Mouse (Mus musculus): ENCODE data around the gene D10Wsu102e.
A peak's percentile ranks its signal among the peaks of the same experiment; 100 is the strongest.
"Not testable (repeated sequence)": the region's sequence is repeated elsewhere in the genome, so short reads cannot be mapped to it uniquely, and the experiment has no call there.

The D10Wsu102e gene

GRCm38 (mm10) chr10:83385330-83385910 lies 25.4 kb downstream of the D10Wsu102e start:
- DNase-seq (ENCODE audit: low spot score in 2 of 2): no peak

- no peak for DNase-seq (ENCODE audit: low spot score in 2 of 2)
Measured at GRCm38 (mm10) chr10:83397336-83397735, 37.3 kb downstream of the D10Wsu102e start.

GRCm38 (mm10) chr10:83400896-83401295 lies 40.9 kb downstream of the D10Wsu102e start:
- not testable (repeated sequence) for DNase-seq (ENCODE audit: low spot score in 2 of 2)

- no peak for DNase-seq (ENCODE audit: low spot score in 2 of 2)
Measured at GRCm38 (mm10) chr10:83405031-83405430, 45.0 kb downstream of the D10Wsu102e start.

- no peak for DNase-seq (ENCODE audit: low spot score in 2 of 2)
Measured at GRCm38 (mm10) chr10:83405711-83406110, 45.7 kb downstream of the D10Wsu102e start.

GRCm38 (mm10) chr10:83407141-83407540 lies 47.1 kb downstream of the D10Wsu102e start:
- no peak for DNase-seq (ENCODE audit: low spot score in 2 of 2)

GRCm38 (mm10) chr10:83418466-83418865 lies 58.4 kb downstream of the D10Wsu102e start:
- DNase-seq (ENCODE audit: low spot score in 2 of 2): not testable (repeated sequence)

- DNase-seq (ENCODE audit: low spot score in 2 of 2): no peak
Measured at GRCm38 (mm10) chr10:83448582-83448981, 88.6 kb downstream of the D10Wsu102e start.

- DNase-seq (ENCODE audit: low spot score in 2 of 2): no peak
Measured at GRCm38 (mm10) chr10:83457531-83457930, 97.5 kb downstream of the D10Wsu102e start.

- DNase-seq (ENCODE audit: low spot score in 2 of 2): no peak
Measured at GRCm38 (mm10) chr10:83475226-83475625, 115.2 kb downstream of the D10Wsu102e start.

- no peak for DNase-seq (ENCODE audit: low spot score in 2 of 2)
Measured at GRCm38 (mm10) chr10:83477286-83477685, 117.3 kb downstream of the D10Wsu102e start.

- no peak for DNase-seq (ENCODE audit: low spot score in 2 of 2)
Measured at GRCm38 (mm10) chr10:83490506-83490905, 130.5 kb downstream of the D10Wsu102e start.

- DNase-seq (ENCODE audit: low spot score in 2 of 2): no peak
Measured at GRCm38 (mm10) chr10:83497321-83497720, 137.3 kb downstream of the D10Wsu102e start.

- peak in 1 of 2 experiments; percentile 9 for DNase-seq (ENCODE audit: low spot score in 2 of 2)
Measured at GRCm38 (mm10) chr10:83508962-83509660, 149.1 kb downstream of the D10Wsu102e start.

- DNase-seq (ENCODE audit: low spot score in 2 of 2): no peak
Measured at GRCm38 (mm10) chr10:83511304-83511703, 151.3 kb downstream of the D10Wsu102e start.

GRCm38 (mm10) chr10:83513736-83514135 lies 153.7 kb downstream of the D10Wsu102e start:
- DNase-seq (ENCODE audit: low spot score in 2 of 2): no peak

- DNase-seq (ENCODE audit: low spot score in 2 of 2): no peak
Measured at GRCm38 (mm10) chr10:83520990-83521389, 161.0 kb downstream of the D10Wsu102e start.

- DNase-seq (ENCODE audit: low spot score in 2 of 2): not testable (repeated sequence)
Measured at GRCm38 (mm10) chr10:83524238-83524637, 164.2 kb downstream of the D10Wsu102e start.

- no peak for DNase-seq (ENCODE audit: low spot score in 2 of 2)
Measured at GRCm38 (mm10) chr10:83530384-83530967, 170.5 kb downstream of the D10Wsu102e start.

- peak in 1 of 2 experiments; percentile 24 for DNase-seq (ENCODE audit: low spot score in 2 of 2)
Measured at GRCm38 (mm10) chr10:83533258-83533909, 173.4 kb downstream of the D10Wsu102e start.

- peak; percentile 47 to 72 for DNase-seq (ENCODE audit: low spot score in 2 of 2)
Measured at GRCm38 (mm10) chr10:83533910-83534283, 173.9 kb downstream of the D10Wsu102e start, which contains the start of gene Aldh1l2. Aldh1l2 (minus strand) TSS chr10:83534140.

- no peak for DNase-seq (ENCODE audit: low spot score in 2 of 2)
Measured at GRCm38 (mm10) chr10:83536436-83536835, 176.4 kb downstream of the D10Wsu102e start.

Measured in cerebellum, postnatal 4 days (tissue).